Mouse (Mus musculus) CH12.LX (cell line): Measurements from ENCODE around the gene Zfp541.

Source experiments
- CTCF ChIP-seq, 2 experiments: IDR thresholded peaks in 1 of 2; conservative IDR thresholded peaks in 1 of 2; 2 replicates each; pipeline ENCODE4 v1.5.1; 2011 to 2012; ENCODE audit warnings: low read depth in 2 of 2, low read length in 2 of 2, improper control_type of control experiment in 1 of 2, inconsistent platforms in 1 of 2, mild to moderate bottlenecking in 1 of 2, moderate library complexity in 1 of 2
- MAFK ChIP-seq: IDR thresholded peaks from 2 replicates; pipeline ENCODE4 v1.6.1; 2011; ENCODE audit warnings: low read length, improper control_type of control experiment; ENCODE audit not compliant: insufficient replicate concordance
- NELFE ChIP-seq: IDR thresholded peaks from 2 replicates; pipeline ENCODE4 v1.6.1; 2011; ENCODE audit warnings: low read depth, low read length, improper control_type of control experiment
- POLR2A ChIP-seq: IDR thresholded peaks from 2 replicates; pipeline ENCODE4 v1.6.1; 2011; ENCODE audit warnings: low read depth, mild to moderate bottlenecking, improper control_type of control experiment, low read length
- ZKSCAN1 ChIP-seq: IDR thresholded peaks from 2 replicates; pipeline ENCODE4 v1.6.1; 2012; ENCODE audit warnings: low read depth, inconsistent platforms, low read length, improper control_type of control experiment, borderline replicate concordance

GRCm38 (mm10) chr7:16125829-16126228 is 64.2 kb downstream of the Zfp541 start:
- TF ChIP-seq NELFE: no peak
- TF ChIP-seq POLR2A: no peak
- no peak for TF ChIP-seq CTCF (conservative IDR thresholded peaks at IDR 0.05 in 1 of 2, IDR thresholded peaks at IDR 0.05 in 1 of 2; ENCODE audit: low read depth in 2 of 2, low read length in 2 of 2)
- no peak for TF ChIP-seq ZKSCAN1
- TF ChIP-seq MAFK: no peak
